Comparison of ENCODE assay signal across 12 mouse cellular contexts in genomic region chr10:117952116-117953025, GRCm38 (mm10).
DNase-seq lines count a peak whose midpoint lies in the region; ATAC-seq lines count a peak whose summit lies in the region.
"Had no signal": no experiment of that assay in that cellular context is flagged by ENCODE, and none has a peak within 500 bp of the region (broad histone marks: within the 10 kb centered on the region; RNA-seq: fewer than 3 reads in every experiment).

No protein-coding gene starts in this region.

- no peaks in the 10 kb centered on the region for H3K36me3 ChIP-seq in limb, embryonic 12.5 days
- H3K36me3 ChIP-seq in limb, embryonic 10.5 days: no peaks in the 10 kb centered on the region
- no peaks in the 10 kb centered on the region for H3K36me3 ChIP-seq in hindbrain, embryonic 11.5 days (ENCODE audit: control insufficient read depth, insufficient read depth, low read length)
- no peaks in the 10 kb centered on the region for H3K36me3 ChIP-seq in forebrain, embryonic 11.5 days (ENCODE audit: control insufficient read depth, insufficient read depth, low read length)
- H3K36me3 ChIP-seq: embryonic facial prominence, embryonic 12.5 days; hindbrain, embryonic 12.5 days; neural tube, embryonic 12.5 days had no signal

- no peak overlapping the region for H3K9ac ChIP-seq in limb, embryonic 12.5 days (replicated peaks)
- no peak overlapping the region for H3K9ac ChIP-seq in hindbrain, embryonic 11.5 days (ENCODE audit: low read depth, low read length)
- no peak overlapping the region for H3K9ac ChIP-seq in forebrain, embryonic 11.5 days (ENCODE audit: low read length)
- H3K9ac ChIP-seq: embryonic facial prominence, embryonic 12.5 days; hindbrain, embryonic 12.5 days; neural tube, embryonic 12.5 days had no signal

- no peak for ATAC-seq in limb, embryonic 12.5 days (ENCODE audit: insufficient number of reproducible peaks, insufficient read depth, low FRiP score, low TSS enrichment, low read depth)
- ATAC-seq in hematopoietic stem cell, adult 5-6 weeks (replicated peaks in 1 of 2; ENCODE audit: insufficient read depth in 1 of 2, low FRiP score in 2 of 2, low TSS enrichment in 1 of 2, low read depth in 1 of 2, poor library complexity in 2 of 2, severe bottlenecking in 2 of 2): peak; percentile 56 to 58; a peak in 3 of 4 replicates
- ATAC-seq in monocyte, adult 5-6 weeks (replicated peaks; ENCODE audit: insufficient number of reproducible peaks, low FRiP score, low TSS enrichment, poor library complexity, severe bottlenecking): peak; percentile 19; the same call in 1 of the 2 replicates
- ATAC-seq in hindbrain, embryonic 11.5 days (ENCODE audit: low FRiP score): no peak
- no peak for ATAC-seq in forebrain, embryonic 11.5 days (replicated peaks; ENCODE audit: low FRiP score)

- H3K4me1 ChIP-seq in limb, embryonic 12.5 days (replicated peaks): peaks cover 23% of the 10 kb centered on the region
- peaks cover 26% of the 10 kb centered on the region for H3K4me1 ChIP-seq in limb, embryonic 10.5 days
- no peaks in the 10 kb centered on the region for H3K4me1 ChIP-seq in hindbrain, embryonic 11.5 days (replicated peaks; ENCODE audit: control insufficient read depth, insufficient read depth, low read length)
- H3K4me1 ChIP-seq in forebrain, embryonic 11.5 days (replicated peaks; ENCODE audit: control insufficient read depth, insufficient read depth, low read length): no peaks in the 10 kb centered on the region
- H3K4me1 ChIP-seq: embryonic facial prominence, embryonic 12.5 days; hindbrain, embryonic 12.5 days; neural tube, embryonic 12.5 days had no signal

- H3K9me3 ChIP-seq in limb, embryonic 12.5 days: no peaks in the 10 kb centered on the region
- no peaks in the 10 kb centered on the region for H3K9me3 ChIP-seq in limb, embryonic 10.5 days (replicated peaks)
- H3K9me3 ChIP-seq in hindbrain, embryonic 11.5 days (ENCODE audit: control insufficient read depth, low read length): no peaks in the 10 kb centered on the region
- H3K9me3 ChIP-seq in forebrain, embryonic 11.5 days (ENCODE audit: control insufficient read depth, low read length): no peaks in the 10 kb centered on the region
- H3K9me3 ChIP-seq: embryonic facial prominence, embryonic 12.5 days; hindbrain, embryonic 12.5 days; neural tube, embryonic 12.5 days had no signal

- DNase-seq in limb, embryonic 10.5 days (ENCODE audit: low spot score): no peak
- peak; percentile 60 to 66 for DNase-seq in thymus, postnatal 36 days
- no peak for DNase-seq in hindbrain, embryonic 11.5 days (ENCODE audit: low spot score)
- DNase-seq in forebrain, embryonic 11.5 days (ENCODE audit: low spot score): no peak
- DNase-seq in cerebellum, postnatal 25 days: no peak
- DNase-seq: left cerebral cortex, postnatal 4 days had no signal

- H3K4me3 ChIP-seq in limb, embryonic 12.5 days (replicated peaks): no peak overlapping the region
- H3K4me3 ChIP-seq in limb, embryonic 10.5 days: no peak overlapping the region
- no peak overlapping the region for H3K4me3 ChIP-seq in hindbrain, embryonic 11.5 days (ENCODE audit: low read depth, low read length)
- no peak overlapping the region for H3K4me3 ChIP-seq in forebrain, embryonic 11.5 days (ENCODE audit: low read depth, low read length)
- H3K4me3 ChIP-seq: embryonic facial prominence, embryonic 12.5 days; hindbrain, embryonic 12.5 days; neural tube, embryonic 12.5 days had no signal

- 0 out of 2 replicates have a peak overlapping the region, but pooled peaks have one; percentile 2 for H3K4me2 ChIP-seq in limb, embryonic 12.5 days
- no peak overlapping the region for H3K4me2 ChIP-seq in hindbrain, embryonic 11.5 days (replicated peaks; ENCODE audit: low read depth, low read length)
- H3K4me2 ChIP-seq in forebrain, embryonic 11.5 days (ENCODE audit: low read depth, low read length, severe bottlenecking): no peak overlapping the region
- H3K4me2 ChIP-seq: embryonic facial prominence, embryonic 12.5 days; hindbrain, embryonic 12.5 days; neural tube, embryonic 12.5 days had no signal

- H3K27me3 ChIP-seq in limb, embryonic 12.5 days: no peaks in the 10 kb centered on the region
- H3K27me3 ChIP-seq in limb, embryonic 10.5 days (ENCODE audit: low read depth, poor library complexity, severe bottlenecking): no peaks in the 10 kb centered on the region
- H3K27me3 ChIP-seq in hindbrain, embryonic 11.5 days (ENCODE audit: control insufficient read depth, insufficient read depth, low read length): no peaks in the 10 kb centered on the region
- H3K27me3 ChIP-seq in forebrain, embryonic 11.5 days (ENCODE audit: control insufficient read depth, insufficient read depth, low read length): no peaks in the 10 kb centered on the region
- H3K27me3 ChIP-seq: embryonic facial prominence, embryonic 12.5 days; hindbrain, embryonic 12.5 days; neural tube, embryonic 12.5 days had no signal

- WGBS in limb, embryonic 12.5 days: 59% methylated on average over 26 of the region's 26 CpGs
- 71% methylated on average over 26 of the region's 26 CpGs for WGBS in limb, embryonic 10.5 days
- 79% methylated on average over 26 of the region's 26 CpGs for WGBS in hindbrain, embryonic 11.5 days
- WGBS in forebrain, embryonic 11.5 days: 80% methylated on average over 26 of the region's 26 CpGs

- no peak overlapping the region for H3K27ac ChIP-seq in limb, embryonic 12.5 days
- H3K27ac ChIP-seq in limb, embryonic 10.5 days: no peak overlapping the region
- no peak overlapping the region for H3K27ac ChIP-seq in hindbrain, embryonic 11.5 days (ENCODE audit: low read depth, low read length)
- no peak overlapping the region for H3K27ac ChIP-seq in forebrain, embryonic 11.5 days (ENCODE audit: low read depth, low read length)
- H3K27ac ChIP-seq: embryonic facial prominence, embryonic 12.5 days; hindbrain, embryonic 12.5 days; neural tube, embryonic 12.5 days had no signal

Comparison
In these comparisons a context has a peak if more than half of its experiments do, and no peak if none do; other contexts are left out.
1. ATAC-seq: peak in hematopoietic stem cell, adult 5-6 weeks (2 of 2) and monocyte, adult 5-6 weeks (single experiment); none in limb, embryonic 12.5 days (single experiment), hindbrain, embryonic 11.5 days (single experiment) and forebrain, embryonic 11.5 days (single experiment).
2. DNase-seq: peak in thymus, postnatal 36 days (2 of 2); none in limb, embryonic 10.5 days (single experiment), hindbrain, embryonic 11.5 days (single experiment), forebrain, embryonic 11.5 days (single experiment) and cerebellum, postnatal 25 days (0 of 2).